Mouse (Mus musculus) small intestine, adult 2 months (tissue): Measurements from ENCODE around the gene Arhgap42. TPM values are rescaled to one million over a fixed set of nuclear protein-coding genes. Genes with fewer than 3 reads are reported as not detected.

Experiments
- H3K27ac ChIP-seq: fragments of 200-500 bp; 2 replicates; pipeline ENCODE4 v1.5.1; 2012; ENCODE audit warnings: low read depth, low read length, control low read depth, inconsistent platforms; ENCODE audit not compliant: insufficient read depth
- H3K27me3 ChIP-seq: fragments of 200-500 bp; 2 replicates; pipeline ENCODE4 v1.6.1; 2012; ENCODE audit warnings: mild to moderate bottlenecking, moderate library complexity, low read length, inconsistent platforms; ENCODE audit not compliant: control insufficient read depth, insufficient read depth
- H3K36me3 ChIP-seq: fragments of 200-500 bp; 2 replicates; pipeline ENCODE4 v1.6.1; 2012; ENCODE audit warnings: mild to moderate bottlenecking, low read length, control low read depth, inconsistent platforms; ENCODE audit not compliant: control insufficient read depth, insufficient read depth
- H3K4me1 ChIP-seq: fragments of 200-500 bp; 2 replicates; pipeline ENCODE4 v1.6.1; 2012; ENCODE audit warnings: low read length, inconsistent platforms, mixed read lengths; ENCODE audit not compliant: control insufficient read depth, insufficient read depth, insufficient read length
- H3K4me3 ChIP-seq: fragments of 200-500 bp; 2 replicates; pipeline ENCODE4 v1.5.1; 2012; ENCODE audit warnings: low read depth, mild to moderate bottlenecking, control low read depth, inconsistent platforms, low read length, moderate library complexity
- CTCF ChIP-seq: fragments of 200-500 bp; IDR thresholded peaks from 2 replicates; pipeline ENCODE4 v1.5.1; 2012; ENCODE audit warnings: low read depth, mild to moderate bottlenecking, control low read depth, inconsistent platforms, low read length, moderate library complexity, mixed read lengths; ENCODE audit not compliant: insufficient replicate concordance, insufficient read length; ENCODE audit errors: extremely low read depth
- POLR2A ChIP-seq: fragments of 200-500 bp; IDR thresholded peaks from 2 replicates; pipeline ENCODE4 v1.6.1; 2012; ENCODE audit warnings: low read depth, mild to moderate bottlenecking, control low read depth, inconsistent platforms, low read length, moderate library complexity
- WGBS: fragments of 180-500 bp; shearing (Covaris S2); methylation state at CpG from one replicate; pipeline ENCODE4 v1.1.7; 2018; 5-methylcytosine and 5-hydroxymethylcytosine counted together
- polyA plus RNA-seq: library from polyadenylated mRNA; depleted of rRNA; stranded (reverse); fragments of >200 nt; gene quantifications from 2 replicates; pipeline ENCODE4 v1.2.3, GENCODE M21; 2012

The Arhgap42 gene
- polyA plus RNA-seq, 1 experiment = 39.2 TPM

DNA sequence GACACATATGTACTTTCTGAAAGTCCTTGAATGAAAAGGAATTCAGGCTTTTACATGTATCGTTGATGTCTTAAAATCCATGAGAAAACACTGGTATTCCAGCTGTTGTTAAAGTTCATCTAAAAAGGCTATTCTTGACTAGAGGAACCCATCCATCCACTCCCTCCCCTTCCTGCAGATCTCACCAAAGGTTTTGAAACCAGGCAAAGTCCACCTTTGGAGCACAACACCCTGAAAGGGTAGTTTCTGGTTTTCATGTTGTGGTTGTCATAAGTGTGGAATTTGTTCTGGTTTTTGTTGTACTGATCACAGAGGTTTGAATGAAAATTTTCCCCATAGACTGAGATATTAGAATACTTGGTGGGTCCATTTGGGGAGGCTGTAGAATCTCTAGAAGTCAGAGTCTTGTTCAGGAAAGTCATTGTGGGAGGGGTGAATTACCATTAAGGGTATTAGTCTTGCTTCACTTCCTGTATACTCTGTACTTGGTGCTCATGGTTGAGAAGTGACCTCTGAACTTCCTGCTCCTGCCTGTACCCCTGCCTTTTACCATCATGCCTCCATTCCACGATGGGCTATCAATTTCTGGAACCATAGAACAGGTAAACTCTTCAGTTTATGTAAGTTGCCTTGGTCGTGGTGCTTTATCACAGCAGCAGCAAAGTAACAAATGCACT lies 27.4 kb downstream of the Arhgap42 start:
- Histone ChIP-seq H3K4me1 (peaks cover 20% of the 10 kb centered on the region), H3K36me3 (no peaks in the 10 kb centered on the region), H3K4me3 (no peak overlapping the region), H3K27me3 (no peaks in the 10 kb centered on the region), H3K27ac (peak overlapping the region; percentile 50)
- TF ChIP-seq CTCF (no peak), POLR2A (no peak)
- WGBS = 60% methylated on average over 3 of the region's 3 CpGs

DNA sequence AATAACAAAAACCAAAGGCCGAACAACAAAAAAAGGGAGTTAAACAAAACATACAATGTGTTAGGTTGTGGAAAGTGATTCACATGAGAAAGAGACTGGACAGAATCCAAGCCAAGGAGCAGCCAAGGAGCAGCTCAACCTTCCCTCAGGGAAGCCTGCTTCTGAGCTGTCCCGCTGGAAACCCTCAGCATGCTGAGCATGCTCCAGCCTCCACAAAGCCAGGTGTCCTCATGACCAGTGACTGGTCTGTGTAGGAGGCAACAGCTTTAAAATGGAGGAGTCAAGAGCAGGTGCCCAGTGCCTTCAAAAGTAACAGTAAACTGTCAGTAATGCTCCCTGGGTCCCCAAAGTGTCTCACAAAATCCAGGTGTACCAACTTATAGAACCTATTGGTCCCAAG lies 28.4 kb downstream of the Arhgap42 start:
- Histone ChIP-seq H3K36me3 (no peaks in the 10 kb centered on the region), H3K4me3 (no peak overlapping the region), H3K27ac (0 out of 2 replicates have a peak overlapping the region, but pooled peaks have one; percentile 9), H3K4me1 (peaks cover 23% of the 10 kb centered on the region), H3K27me3 (no peaks in the 10 kb centered on the region)
- 82% methylated on average over 2 of the region's 2 CpGs for WGBS
- TF ChIP-seq POLR2A (no peak), CTCF (no peak)

DNA sequence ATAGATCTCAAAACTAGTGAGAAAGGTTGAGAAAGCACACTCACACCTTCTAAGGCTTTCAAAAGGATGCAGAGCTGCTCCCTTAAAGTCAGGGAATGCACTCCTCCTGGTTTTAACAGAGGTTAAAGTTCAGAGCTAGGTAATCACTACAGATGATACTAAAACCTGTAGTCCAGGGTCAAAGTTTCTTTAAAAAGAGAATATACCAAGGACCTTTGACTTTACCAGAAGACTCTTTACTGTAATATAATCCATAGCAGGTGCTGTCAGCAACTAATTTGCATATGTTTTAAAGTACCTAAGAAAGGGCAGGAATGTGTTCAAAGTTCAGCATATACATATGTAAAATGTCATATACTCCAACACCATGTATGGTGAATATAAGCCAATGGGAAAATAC lies 30.7 kb downstream of the Arhgap42 start:
- H3K36me3 ChIP-seq = no peaks in the 10 kb centered on the region
- no peak overlapping the region for H3K4me3 ChIP-seq
- H3K4me1 ChIP-seq = peaks cover 33% of the 10 kb centered on the region
- no peak overlapping the region for H3K27ac ChIP-seq
- TF ChIP-seq CTCF = no peak
- no peak for TF ChIP-seq POLR2A
- H3K27me3 ChIP-seq = no peaks in the 10 kb centered on the region

DNA sequence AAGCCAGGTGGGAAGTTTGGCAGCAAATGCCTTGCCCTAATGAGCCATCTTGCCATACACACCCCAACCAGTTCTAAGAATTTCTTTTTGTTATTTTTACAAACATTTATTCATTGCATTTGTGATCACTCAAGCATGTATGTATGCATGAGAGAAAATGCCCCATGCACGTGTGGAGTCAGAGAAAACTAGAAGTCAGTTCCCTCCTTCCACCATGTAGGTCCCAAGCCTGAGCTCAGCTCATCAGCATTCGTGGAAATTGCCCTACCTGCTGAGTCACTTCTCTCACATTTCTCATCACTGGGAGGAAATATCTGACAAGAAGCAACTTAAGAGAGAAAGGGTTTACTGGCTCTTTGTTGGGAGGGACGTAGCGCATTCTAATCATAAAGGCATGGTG lies 31.6 kb downstream of the Arhgap42 start:
- H3K4me1 ChIP-seq = peaks cover 33% of the 10 kb centered on the region
- H3K27ac ChIP-seq = peak overlapping the region; percentile 44
- H3K36me3 ChIP-seq = no peaks in the 10 kb centered on the region
- H3K27me3 ChIP-seq = no peaks in the 10 kb centered on the region
- no peak for TF ChIP-seq POLR2A
- TF ChIP-seq CTCF = no peak
- no peak overlapping the region for H3K4me3 ChIP-seq
- 63% methylated on average over 4 of the region's 4 CpGs for WGBS

DNA sequence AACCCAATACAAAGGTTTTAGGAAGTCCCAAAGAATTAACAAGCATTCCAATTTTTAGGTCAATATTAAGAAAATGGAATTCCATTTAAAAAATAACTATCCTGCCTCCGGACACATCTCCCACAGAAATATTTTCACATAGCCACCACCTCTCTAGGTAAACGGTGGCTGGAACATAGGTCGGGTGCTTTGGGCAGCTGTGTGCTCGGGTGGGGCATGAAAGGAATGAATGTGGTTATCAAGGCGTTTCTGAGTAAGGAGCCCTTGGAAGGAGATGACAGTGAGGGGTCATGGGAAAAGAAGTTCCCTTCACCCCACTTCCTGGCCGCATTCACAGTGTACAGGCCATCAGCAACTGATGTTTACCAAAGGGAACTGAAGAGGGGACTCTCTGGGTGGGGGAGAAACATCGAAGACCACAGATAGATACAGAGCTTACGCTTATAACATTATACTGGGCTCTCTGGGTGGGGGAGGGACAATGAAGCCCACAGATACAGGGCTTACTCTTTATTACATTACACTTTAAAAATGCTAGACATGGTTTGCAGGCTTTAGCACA lies 38.0 kb downstream of the Arhgap42 start:
- H3K36me3 ChIP-seq = no peaks in the 10 kb centered on the region
- no peak for TF ChIP-seq CTCF
- H3K27me3 ChIP-seq = no peaks in the 10 kb centered on the region
- WGBS = 34% methylated on average over 8 of the region's 8 CpGs
- no peak overlapping the region for H3K27ac ChIP-seq
- peaks cover 14% of the 10 kb centered on the region; the same call in 1 of the 2 replicates for H3K4me1 ChIP-seq
- H3K4me3 ChIP-seq = no peak overlapping the region

DNA sequence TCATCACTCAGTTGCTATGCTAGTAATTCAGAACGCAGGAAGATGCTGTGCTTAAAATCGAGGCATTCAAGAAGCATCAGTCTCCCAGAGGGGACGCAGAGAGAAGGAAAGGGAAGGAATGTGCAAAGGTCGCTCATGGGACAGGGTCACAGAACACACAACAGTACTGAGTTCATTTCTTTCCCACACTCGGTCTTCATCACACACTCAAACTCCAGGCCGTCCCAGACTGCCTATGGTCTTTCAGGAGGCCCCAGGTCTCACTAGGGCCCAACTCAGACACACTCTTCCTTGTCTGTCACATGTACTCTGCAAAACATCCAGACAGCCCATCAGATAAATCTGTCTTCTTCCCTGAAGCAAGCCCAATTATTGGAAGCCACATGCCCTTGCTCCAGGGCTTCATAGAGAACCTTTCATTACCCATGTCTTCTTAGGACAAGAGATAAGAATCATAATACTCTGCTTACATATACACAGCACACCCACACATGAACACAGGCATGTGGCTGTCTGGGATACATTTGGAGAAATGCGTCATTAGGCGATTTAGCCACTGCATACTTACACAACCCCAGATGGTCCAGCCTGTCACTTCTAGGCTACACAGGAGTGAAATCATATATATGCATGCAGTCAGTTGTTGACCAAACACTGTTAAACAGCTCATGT lies 39.6 kb downstream of the Arhgap42 start:
- Histone ChIP-seq H3K4me3 (no peak overlapping the region), H3K27me3 (no peaks in the 10 kb centered on the region), H3K27ac (no peak overlapping the region), H3K4me1 (peaks cover 12% of the 10 kb centered on the region; the same call in 1 of the 2 replicates), H3K36me3 (no peaks in the 10 kb centered on the region)
- 70% methylated on average over 8 of the region's 8 CpGs for WGBS
- TF ChIP-seq CTCF (no peak), POLR2A (no peak)

DNA sequence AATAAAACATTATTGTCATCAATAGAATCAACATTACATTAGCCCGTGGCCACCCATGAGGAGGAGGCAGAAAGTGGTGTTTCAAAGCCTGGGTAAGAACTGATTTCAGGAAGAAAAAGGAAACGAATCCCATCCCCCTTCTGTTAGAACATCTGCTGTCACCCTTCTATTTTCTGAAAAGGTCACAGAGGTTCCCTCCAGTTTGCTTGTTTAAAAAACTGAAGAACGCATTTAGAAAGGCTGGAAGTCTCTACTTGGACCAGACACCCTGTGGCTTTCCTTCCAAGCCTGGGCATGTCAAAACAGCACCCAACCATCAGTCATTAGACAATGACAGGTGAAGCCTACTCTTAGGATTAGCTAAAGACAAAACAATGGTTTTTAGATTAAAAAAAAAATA lies 40.3 kb downstream of the Arhgap42 start:
- Histone ChIP-seq H3K4me3 (no peak overlapping the region), H3K27ac (no peak overlapping the region), H3K4me1 (peaks cover 7% of the 10 kb centered on the region; the same call in 1 of the 2 replicates), H3K36me3 (no peaks in the 10 kb centered on the region), H3K27me3 (no peaks in the 10 kb centered on the region)
- WGBS = 50% methylated on average over 3 of the region's 3 CpGs
- TF ChIP-seq CTCF (no peak), POLR2A (no peak)

DNA sequence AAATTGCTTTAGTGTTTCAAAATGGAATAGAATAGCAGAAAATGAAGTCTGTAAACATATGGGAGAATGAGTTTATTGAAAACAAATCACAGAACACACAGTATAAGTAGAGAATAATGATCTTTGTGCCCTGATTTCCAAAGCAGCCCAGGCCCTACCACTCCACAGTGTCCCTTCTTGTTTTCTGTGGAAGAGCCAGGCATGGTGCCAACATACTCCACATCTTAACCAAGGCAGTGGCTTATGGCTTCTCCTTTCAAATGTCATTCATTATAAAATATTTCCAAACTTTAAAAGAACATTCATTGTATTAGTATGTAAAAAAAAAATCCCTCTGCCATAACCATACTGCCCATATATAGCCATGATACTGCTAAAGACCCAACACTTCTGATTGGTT lies 42.9 kb downstream of the Arhgap42 start:
- Histone ChIP-seq H3K27me3 (no peaks in the 10 kb centered on the region), H3K36me3 (no peaks in the 10 kb centered on the region)

More for the DNA sequence above, 42.9 kb downstream of the Arhgap42 start:
- Histone ChIP-seq H3K27ac (no peak overlapping the region), H3K4me1 (peaks cover 3% of the 10 kb centered on the region; the same call in 1 of the 2 replicates), H3K4me3 (no peak overlapping the region)
- no peak for TF ChIP-seq POLR2A
- no peak for TF ChIP-seq CTCF
